Mouse (Mus musculus) E14TG2a.4 (cell line): ENCODE measurements around the gene Acads.

Source experiments
- CTCF ChIP-seq: conservative IDR thresholded peaks from 2 replicates; pipeline ENCODE4 v1.5.1; 2014; ENCODE audit warnings: low read length
- NANOG ChIP-seq: IDR thresholded peaks from 2 replicates; pipeline ENCODE4 v1.6.1; 2014; ENCODE audit warnings: borderline replicate concordance, low read length, mixed read lengths
- POU5F1 ChIP-seq: IDR thresholded peaks from 2 replicates; pipeline ENCODE4 v1.6.1; 2014; ENCODE audit warnings: low read length, borderline replicate concordance

- no peak for TF ChIP-seq NANOG
- TF ChIP-seq CTCF: no peak
- no peak for TF ChIP-seq POU5F1
Observed at GRCm38 (mm10) chr5:115167396-115167795, 48.2 kb upstream of the Acads start.
